Mouse (Mus musculus) thymus, adult 2 months (tissue): Measurements from ENCODE around the gene Thrap3.

Experiments
- CTCF ChIP-seq: fragments of 200-500 bp; IDR thresholded peaks from 2 replicates; pipeline ENCODE4 v1.5.1; 2012; ENCODE audit warnings: mild to moderate bottlenecking, control low read depth, low read length, moderate library complexity, borderline replicate concordance; ENCODE audit not compliant: control insufficient read depth, poor library complexity, insufficient read depth; ENCODE audit errors: extremely low read depth
- POLR2A ChIP-seq: fragments of 200-500 bp; IDR thresholded peaks from 2 replicates; pipeline ENCODE4 v1.6.1; 2012; ENCODE audit warnings: mild to moderate bottlenecking, low read length, control low read depth, moderate library complexity; ENCODE audit not compliant: control insufficient read depth, poor library complexity, insufficient read depth; ENCODE audit errors: extremely low read depth

DNA sequence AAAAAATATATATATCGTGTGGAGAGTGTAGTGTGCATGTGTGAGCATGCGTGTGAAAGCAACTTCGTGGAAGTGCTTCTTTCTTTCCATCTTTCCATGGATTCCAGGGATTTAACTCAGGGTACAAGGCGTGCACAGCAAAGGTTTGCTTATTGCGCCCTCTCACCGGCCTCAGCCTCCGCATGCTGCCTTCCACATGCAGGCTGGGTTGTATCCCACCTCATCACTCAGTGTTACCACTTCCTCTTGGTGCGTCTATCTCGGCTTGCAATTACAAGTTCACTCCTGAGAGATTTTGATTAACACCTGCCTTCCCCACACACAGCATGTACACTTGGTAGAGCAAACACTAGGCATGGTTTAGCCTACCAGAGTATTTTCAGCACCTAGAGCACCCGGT lies 32.6 kb upstream of the Thrap3 start:
- TF ChIP-seq CTCF: no peak
- TF ChIP-seq POLR2A: no peak
